Comparison of ENCODE assay signal across 20 mouse cellular contexts in the genomic region with DNA sequence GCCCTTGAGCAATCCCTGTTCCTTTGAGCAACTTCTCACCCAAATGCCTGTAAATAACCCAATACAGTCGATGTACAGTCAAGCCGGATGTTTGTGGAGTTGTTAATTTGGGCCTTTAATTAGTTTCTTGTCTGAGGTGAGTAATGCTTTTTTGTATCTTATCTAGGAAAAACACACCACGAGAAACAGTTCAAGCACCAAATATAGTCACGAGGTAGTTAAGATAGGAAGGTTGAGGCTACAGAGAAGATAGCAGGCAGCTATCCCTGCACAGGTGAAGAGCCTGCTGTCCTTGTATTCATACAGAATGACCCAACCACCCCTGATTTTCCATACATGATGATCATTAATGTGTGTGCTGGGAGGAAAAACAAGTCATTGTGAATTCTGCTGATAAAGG. TPM values are rescaled to one million over a fixed set of nuclear protein-coding genes. Genes with fewer than 3 reads are reported as not detected.
DNase-seq lines count a peak whose midpoint lies in the region; ATAC-seq and TF ChIP-seq lines count a peak whose summit lies in the region.
"Had no signal": no experiment of that assay in that cellular context is flagged by ENCODE, and none has a peak within 500 bp of the region (broad histone marks: within the 10 kb centered on the region; RNA-seq: fewer than 3 reads in every experiment).

No protein-coding gene starts in this region.

- no peak for TF ChIP-seq CTCF in lung, embryonic 14.5 days (IDR thresholded peaks at IDR 0.05; ENCODE audit: low read depth)
- TF ChIP-seq CTCF in midbrain, postnatal 0 days (IDR thresholded peaks at IDR 0.05), result no peak

- H3K9ac ChIP-seq in lung, embryonic 14.5 days, result no peak overlapping the region
- H3K9ac ChIP-seq in forebrain, embryonic 11.5 days (ENCODE audit: low read length), result no peak overlapping the region
- H3K9ac ChIP-seq in midbrain, postnatal 0 days (replicated peaks; ENCODE audit: low read length, poor library complexity, severe bottlenecking), result no peak overlapping the region
- H3K9ac ChIP-seq: forebrain, embryonic 12.5 days; hindbrain, embryonic 13.5 days had no signal

- no peaks in the 10 kb centered on the region for H3K9me3 ChIP-seq in heart, embryonic 10.5 days
- no peaks in the 10 kb centered on the region for H3K9me3 ChIP-seq in lung, embryonic 14.5 days (ENCODE audit: low read depth, low read length)
- H3K9me3 ChIP-seq in forebrain, embryonic 11.5 days (ENCODE audit: control insufficient read depth, low read length), result no peaks in the 10 kb centered on the region
- no peaks in the 10 kb centered on the region for H3K9me3 ChIP-seq in midbrain, postnatal 0 days (ENCODE audit: low read length)
- H3K9me3 ChIP-seq: forebrain, embryonic 12.5 days; hindbrain, embryonic 13.5 days; midbrain, embryonic 10.5 days had no signal

- WGBS in heart, embryonic 10.5 days, result 10% methylated on average over 4 of the region's 4 CpGs
- 44% methylated on average over 4 of the region's 4 CpGs for WGBS in lung, embryonic 14.5 days
- whole genome bisulfite sequencing in forebrain, embryonic 11.5 days, result 88% methylated on average over 4 of the region's 4 CpGs
- 82% methylated on average over 4 of the region's 4 CpGs for WGBS in midbrain, postnatal 0 days

- no peak overlapping the region for H3K4me3 ChIP-seq in heart, embryonic 10.5 days
- no peak overlapping the region for H3K4me3 ChIP-seq in lung, embryonic 14.5 days (ENCODE audit: low read depth, low read length)
- no peak overlapping the region for H3K4me3 ChIP-seq in forebrain, embryonic 11.5 days (ENCODE audit: low read depth, low read length)
- H3K4me3 ChIP-seq in midbrain, postnatal 0 days (ENCODE audit: low read depth, low read length), result no peak overlapping the region
- H3K4me3 ChIP-seq: forebrain, embryonic 12.5 days; hindbrain, embryonic 13.5 days; midbrain, embryonic 10.5 days had no signal

- DNase-seq in heart, embryonic 10.5 days (ENCODE audit: low spot score), result peak; percentile 71
- DNase-seq in heart, adult 9 months (ENCODE audit: low spot score in 2 of 2), result no peak
- DNase-seq in lung, embryonic 14.5 days, result no peak
- no peak for DNase-seq in lung, postnatal 10 days
- peak; percentile 41 for DNase-seq in liver
- no peak for DNase-seq in forebrain, embryonic 11.5 days (ENCODE audit: low spot score)
- no peak for DNase-seq in midbrain, postnatal 0 days (ENCODE audit: low spot score)
- DNase-seq: adrenal gland, postnatal 36 days; cerebellum, postnatal 25 days; kidney, adult 2 months; kidney, postnatal 4 days; layer of hippocampus, postnatal 36 days; left cerebral cortex, postnatal 4 days had no signal

- H3K27me3 ChIP-seq in heart, embryonic 10.5 days (ENCODE audit: insufficient read depth, poor library complexity, severe bottlenecking), result no peaks in the 10 kb centered on the region
- no peaks in the 10 kb centered on the region for H3K27me3 ChIP-seq in lung, embryonic 14.5 days (ENCODE audit: insufficient read depth, low read length)
- 0 out of 2 replicates have a peak, but pooled peaks cover 2% of the 10 kb centered on the region for H3K27me3 ChIP-seq in forebrain, embryonic 11.5 days (ENCODE audit: control insufficient read depth, insufficient read depth, low read length)
- H3K27me3 ChIP-seq in midbrain, postnatal 0 days (ENCODE audit: insufficient read depth, low read length), result no peaks in the 10 kb centered on the region
- H3K27me3 ChIP-seq: CH12.LX; hindbrain, embryonic 13.5 days had no signal

- H3K4me1 ChIP-seq in heart, embryonic 10.5 days, result peaks cover 76% of the 10 kb centered on the region
- H3K4me1 ChIP-seq in lung, embryonic 14.5 days (ENCODE audit: insufficient read depth), result peaks cover 21% of the 10 kb centered on the region
- peaks cover 3% of the 10 kb centered on the region; the same call in 1 of the 2 replicates for H3K4me1 ChIP-seq in forebrain, embryonic 11.5 days (replicated peaks; ENCODE audit: control insufficient read depth, insufficient read depth, low read length)
- H3K4me1 ChIP-seq in midbrain, postnatal 0 days (ENCODE audit: insufficient read depth, low read length), result no peaks in the 10 kb centered on the region

- ATAC-seq in lung, embryonic 14.5 days (ENCODE audit: insufficient read depth), result no peak
- ATAC-seq in megakaryocyte-erythroid progenitor cell, adult 5-6 weeks (replicated peaks; ENCODE audit: low FRiP score, low TSS enrichment, poor library complexity, severe bottlenecking), result peak; percentile 42
- no peak for ATAC-seq in forebrain, embryonic 11.5 days (replicated peaks; ENCODE audit: low FRiP score)
- ATAC-seq in midbrain, postnatal 0 days (ENCODE audit: low FRiP score), result no peak
- ATAC-seq: activated CD4-positive, CD25-positive, alpha-beta regulatory T cell, adult 4 months; lung, postnatal 0 days had no signal

- peak overlapping the region; percentile 98 for H3K27ac ChIP-seq in heart, embryonic 10.5 days
- H3K27ac ChIP-seq in lung, embryonic 14.5 days (ENCODE audit: low read depth), result peak overlapping the region; percentile 37; the same call in 1 of the 2 replicates
- no peak overlapping the region for H3K27ac ChIP-seq in forebrain, embryonic 11.5 days (ENCODE audit: low read depth, low read length)
- H3K27ac ChIP-seq in midbrain, postnatal 0 days (ENCODE audit: low read depth, low read length), result no peak overlapping the region
- H3K27ac ChIP-seq: forebrain, embryonic 12.5 days; hindbrain, embryonic 13.5 days; midbrain, embryonic 10.5 days had no signal

- no peaks in the 10 kb centered on the region for H3K36me3 ChIP-seq in heart, embryonic 10.5 days
- no peaks in the 10 kb centered on the region for H3K36me3 ChIP-seq in lung, embryonic 14.5 days (ENCODE audit: insufficient read depth)
- no peaks in the 10 kb centered on the region for H3K36me3 ChIP-seq in forebrain, embryonic 11.5 days (ENCODE audit: control insufficient read depth, insufficient read depth, low read length)
- H3K36me3 ChIP-seq in midbrain, postnatal 0 days (ENCODE audit: insufficient read depth, low read length), result no peaks in the 10 kb centered on the region
- H3K36me3 ChIP-seq: forebrain, embryonic 12.5 days; hindbrain, embryonic 13.5 days; midbrain, embryonic 10.5 days had no signal

- H3K4me2 ChIP-seq in lung, embryonic 14.5 days, result no peak overlapping the region
- no peak overlapping the region for H3K4me2 ChIP-seq in forebrain, embryonic 11.5 days (ENCODE audit: low read depth, low read length, severe bottlenecking)
- H3K4me2 ChIP-seq in midbrain, postnatal 0 days (ENCODE audit: low read depth, low read length, poor library complexity, severe bottlenecking), result no peak overlapping the region
- H3K4me2 ChIP-seq: forebrain, embryonic 12.5 days; hindbrain, embryonic 13.5 days had no signal

RNA-seq across cellular contexts. Expression of gene Fignl1, which starts 32.8 kb away (rescaled TPM):
- 94.9 and 96.4 TPM in 2 replicates for polyA plus RNA-seq in heart, embryonic 10.5 days (2016; fragmentation: Nextera tagmentation; extraction: Ambion mirVana)
- 97.5 and 102 TPM in 2 replicates for polyA plus RNA-seq in lung, embryonic 14.5 days (2014; fragmentation: Nextera tagmentation; extraction: Ambion mirVana)
- 59.5 and 80.1 TPM in 2 replicates for total RNA-seq in megakaryocyte-erythroid progenitor cell, adult 5-6 weeks (2014; fragmentation: Nextera tagmentation)
- 89.0 and 110 TPM in 2 replicates for total RNA-seq in megakaryocyte-erythroid progenitor cell, adult 5-6 weeks (2017)
- polyA plus RNA-seq in forebrain, embryonic 11.5 days (2014; fragmentation: Nextera tagmentation; extraction: Ambion mirVana), result 89.5 and 101 TPM in 2 replicates
- total RNA-seq in midbrain, postnatal 0 days (2014; rRNA removed), result 4.4 and 5.2 TPM in 2 replicates
- polyA plus RNA-seq in midbrain, postnatal 0 days (2015; fragmentation: Nextera tagmentation; extraction: Ambion mirVana), result 2.2 and 3.7 TPM in 2 replicates

RNA-seq across cellular contexts. Expression of gene Ddc, which starts 56.4 kb away (rescaled TPM):
- polyA plus RNA-seq in heart, embryonic 10.5 days (2016; fragmentation: Nextera tagmentation; extraction: Ambion mirVana), result 34.5 and 42.8 TPM in 2 replicates
- polyA plus RNA-seq in lung, embryonic 14.5 days (2014; fragmentation: Nextera tagmentation; extraction: Ambion mirVana), result 13.1 and 13.4 TPM in 2 replicates
- 3.9 TPM in 1 of 2 replicates, not detected in the other for total RNA-seq in megakaryocyte-erythroid progenitor cell, adult 5-6 weeks (2014; fragmentation: Nextera tagmentation)
- total RNA-seq in megakaryocyte-erythroid progenitor cell, adult 5-6 weeks (2017), result not detected in 2 replicates
- polyA plus RNA-seq in forebrain, embryonic 11.5 days (2014; fragmentation: Nextera tagmentation; extraction: Ambion mirVana), result 6.8 and 8.7 TPM in 2 replicates
- 27.4 and 35.0 TPM in 2 replicates for total RNA-seq in midbrain, postnatal 0 days (2014; rRNA removed)
- 23.0 and 23.4 TPM in 2 replicates for polyA plus RNA-seq in midbrain, postnatal 0 days (2015; fragmentation: Nextera tagmentation; extraction: Ambion mirVana)

Comparison
In these comparisons a context has a peak if more than half of its experiments do, and no peak if none do; other contexts are left out.
1. DNase-seq: peak in heart, embryonic 10.5 days (single experiment) and liver (single experiment); none in heart, adult 9 months (0 of 2), lung, embryonic 14.5 days (single experiment), lung, postnatal 10 days (single experiment), forebrain, embryonic 11.5 days (single experiment) and midbrain, postnatal 0 days (single experiment).
2. H3K27ac ChIP-seq: peak in heart, embryonic 10.5 days (single experiment) and lung, embryonic 14.5 days (single experiment); none in forebrain, embryonic 11.5 days (single experiment) and midbrain, postnatal 0 days (single experiment).
3. RNA of gene Fignl1, which starts 32.8 kb away (polyA plus RNA-seq): 89.5 to 101 TPM in forebrain, embryonic 11.5 days, 97.5 to 102 TPM in lung, embryonic 14.5 days and 94.9 to 96.4 TPM in heart, embryonic 10.5 days; 2.2 to 3.7 TPM in midbrain, postnatal 0 days; every median in the first group is over 10 times any median in the second.